29 mouse cellular contexts compared by ENCODE assay signal in genomic region chr3:19824904-19825303, GRCm38 (mm10).
"Had no signal": no experiment of that assay in that cellular context is flagged by ENCODE, and none has a peak within 500 bp of the region (broad histone marks: within the 10 kb centered on the region; RNA-seq: fewer than 3 reads in every experiment).

No protein-coding gene starts in this region.

- H3K4me1 ChIP-seq: limb, embryonic 10.5 days; limb, embryonic 12.5 days; limb, embryonic 13.5 days; limb, embryonic 15.5 days; liver, embryonic 12.5 days; liver, embryonic 13.5 days; liver, embryonic 15.5 days; lung, embryonic 15.5 days; megakaryocyte, embryonic 14.5 days; midbrain, embryonic 10.5 days; midbrain, embryonic 12.5 days; midbrain, embryonic 13.5 days; midbrain, embryonic 15.5 days had no signal

- H3K27me3 ChIP-seq: limb, embryonic 12.5 days; limb, embryonic 13.5 days; limb, embryonic 15.5 days; liver, embryonic 12.5 days; liver, embryonic 13.5 days; liver, embryonic 15.5 days; lung, embryonic 15.5 days; megakaryocyte, embryonic 14.5 days; midbrain, embryonic 12.5 days; midbrain, embryonic 13.5 days; midbrain, embryonic 15.5 days had no signal

- H3K4me3 ChIP-seq: limb, embryonic 10.5 days; limb, embryonic 12.5 days; limb, embryonic 13.5 days; limb, embryonic 15.5 days; liver, embryonic 12.5 days; liver, embryonic 13.5 days; liver, embryonic 15.5 days; lung, embryonic 15.5 days; megakaryocyte, embryonic 14.5 days; midbrain, embryonic 10.5 days; midbrain, embryonic 12.5 days; midbrain, embryonic 13.5 days; midbrain, embryonic 15.5 days; myocyte had no signal

- DNase-seq: left cerebral cortex, postnatal 4 days; liver; liver, embryonic 13.5 days; liver, postnatal 0 days; lung, adult 18-20 months; lung, adult 2 months; lung, embryonic 14.5 days; lung, postnatal 10 days; lung, postnatal 14 days; lung, postnatal 36 days; lung, postnatal 4 days; midbrain, embryonic 14.5 days had no signal

- H3K9me3 ChIP-seq: limb, embryonic 10.5 days; limb, embryonic 12.5 days; limb, embryonic 13.5 days; limb, embryonic 15.5 days; liver, embryonic 12.5 days; liver, embryonic 13.5 days; liver, embryonic 15.5 days; lung, embryonic 15.5 days; megakaryocyte, embryonic 14.5 days; midbrain, embryonic 10.5 days; midbrain, embryonic 12.5 days; midbrain, embryonic 13.5 days; midbrain, embryonic 15.5 days had no signal

- H3K36me3 ChIP-seq: limb, embryonic 10.5 days; limb, embryonic 12.5 days; limb, embryonic 13.5 days; limb, embryonic 15.5 days; liver, embryonic 12.5 days; liver, embryonic 13.5 days; liver, embryonic 15.5 days; lung, embryonic 15.5 days; midbrain, embryonic 10.5 days; midbrain, embryonic 12.5 days; midbrain, embryonic 13.5 days; midbrain, embryonic 15.5 days had no signal

- ATAC-seq: liver, embryonic 12.5 days; liver, postnatal 0 days; lung, postnatal 0 days; midbrain, embryonic 13.5 days; midbrain, embryonic 15.5 days; midbrain, embryonic 16.5 days had no signal

- H3K27ac ChIP-seq: limb, embryonic 10.5 days; limb, embryonic 12.5 days; limb, embryonic 13.5 days; limb, embryonic 15.5 days; liver, embryonic 12.5 days; liver, embryonic 13.5 days; liver, embryonic 14.5 days; liver, embryonic 15.5 days; lung, embryonic 15.5 days; macrophage; midbrain, embryonic 10.5 days; midbrain, embryonic 12.5 days; midbrain, embryonic 13.5 days; midbrain, embryonic 15.5 days had no signal
